Mouse (Mus musculus): ENCODE measurements around the gene Zfp37. TPM values are rescaled to one million over a fixed set of nuclear protein-coding genes. Genes with fewer than 3 reads are reported as not detected.

Gene Zfp37
- polyA plus RNA-seq, 1 experiment from 2014 or later: 8.7 TPM

- no peaks in the 10 kb centered on the region for H3K9me3 ChIP-seq (ENCODE audit: control insufficient read depth, low read length)
- no peak for ATAC-seq (ENCODE audit: insufficient number of reproducible peaks, insufficient read depth, low FRiP score, low read depth)
- H3K27ac ChIP-seq (replicated peaks in 1 of 2; ENCODE audit: control insufficient read depth in 1 of 2, insufficient read depth in 1 of 2, low read depth in 2 of 2, low read length in 2 of 2): no peak overlapping the region
- H3K4me1 ChIP-seq (ENCODE audit: control insufficient read depth in 2 of 2, insufficient read depth in 2 of 2, low read length in 2 of 2): no peaks in the 10 kb centered on the region
- no peak overlapping the region for H3K4me2 ChIP-seq (ENCODE audit: low read length)
- H3K27me3 ChIP-seq (ENCODE audit: control insufficient read depth, insufficient read depth, low read length): no peaks in the 10 kb centered on the region
- no peak overlapping the region for H3K4me3 ChIP-seq (ENCODE audit: control insufficient read depth in 1 of 2, insufficient read depth in 1 of 2, low read depth in 1 of 2, low read length in 2 of 2)
- H3K36me3 ChIP-seq (ENCODE audit: control insufficient read depth, insufficient read depth, low read length): no peaks in the 10 kb centered on the region
- 85% methylated on average over 4 of the region's 4 CpGs for WGBS
- H3K9ac ChIP-seq (ENCODE audit: low read length): no peak overlapping the region
These were observed 20.9 kb upstream of the Zfp37 start for GRCm38 (mm10) chr4:62251776-62252175.

- no peak overlapping the region for H3K4me3 ChIP-seq (ENCODE audit: control insufficient read depth in 1 of 2, insufficient read depth in 1 of 2, low read depth in 1 of 2, low read length in 2 of 2)
- no peak for ATAC-seq (ENCODE audit: insufficient number of reproducible peaks, insufficient read depth, low FRiP score, low read depth)
These were observed 20.2 kb upstream of the Zfp37 start for GRCm38 (mm10) chr4:62250896-62251544.

GRCm38 (mm10) chr4:62248328-62248727 lies 17.5 kb upstream of the Zfp37 start:
- no peaks in the 10 kb centered on the region for H3K27me3 ChIP-seq (ENCODE audit: control insufficient read depth, insufficient read depth, low read length)
- ATAC-seq (ENCODE audit: insufficient number of reproducible peaks, insufficient read depth, low FRiP score, low read depth): no peak
- no peak overlapping the region for H3K9ac ChIP-seq (ENCODE audit: low read length)
- H3K36me3 ChIP-seq (ENCODE audit: control insufficient read depth, insufficient read depth, low read length): no peaks in the 10 kb centered on the region
- H3K4me2 ChIP-seq (ENCODE audit: low read length): no peak overlapping the region
- H3K4me1 ChIP-seq (ENCODE audit: control insufficient read depth in 2 of 2, insufficient read depth in 2 of 2, low read length in 2 of 2): no peaks in the 10 kb centered on the region
- no peak overlapping the region for H3K27ac ChIP-seq (replicated peaks in 1 of 2; ENCODE audit: control insufficient read depth in 1 of 2, insufficient read depth in 1 of 2, low read depth in 2 of 2, low read length in 2 of 2)
- WGBS: 23% methylated on average over 4 of the region's 4 CpGs
- no peak overlapping the region for H3K4me3 ChIP-seq (ENCODE audit: control insufficient read depth in 1 of 2, insufficient read depth in 1 of 2, low read depth in 1 of 2, low read length in 2 of 2)
- no peaks in the 10 kb centered on the region for H3K9me3 ChIP-seq (ENCODE audit: control insufficient read depth, low read length)

More at GRCm38 (mm10) chr4:62250896-62251544, 20.2 kb upstream of the Zfp37 start:
- Histone ChIP-seq H3K27me3 (ENCODE audit: control insufficient read depth, insufficient read depth, low read length) (no peaks in the 10 kb centered on the region), H3K9ac (ENCODE audit: low read length) (no peak overlapping the region), H3K4me2 (ENCODE audit: low read length) (no peak overlapping the region), H3K27ac (replicated peaks in 1 of 2; ENCODE audit: control insufficient read depth in 1 of 2, insufficient read depth in 1 of 2, low read depth in 2 of 2, low read length in 2 of 2) (no peak overlapping the region), H3K4me1 (ENCODE audit: control insufficient read depth in 2 of 2, insufficient read depth in 2 of 2, low read length in 2 of 2) (no peaks in the 10 kb centered on the region), H3K9me3 (ENCODE audit: control insufficient read depth, low read length) (no peaks in the 10 kb centered on the region), H3K36me3 (ENCODE audit: control insufficient read depth, insufficient read depth, low read length) (no peaks in the 10 kb centered on the region)
- 35% methylated on average over 3 of the region's 3 CpGs for WGBS

GRCm38 (mm10) chr4:62240586-62240985 lies 9.7 kb upstream of the Zfp37 start:
- Histone ChIP-seq H3K36me3 (ENCODE audit: control insufficient read depth, insufficient read depth, low read length) (no peaks in the 10 kb centered on the region), H3K4me2 (ENCODE audit: low read length) (no peak overlapping the region), H3K4me3 (ENCODE audit: control insufficient read depth in 1 of 2, insufficient read depth in 1 of 2, low read depth in 1 of 2, low read length in 2 of 2) (no peak overlapping the region), H3K9me3 (ENCODE audit: control insufficient read depth, low read length) (no peaks in the 10 kb centered on the region), H3K9ac (ENCODE audit: low read length) (no peak overlapping the region), H3K27ac (replicated peaks in 1 of 2; ENCODE audit: control insufficient read depth in 1 of 2, insufficient read depth in 1 of 2, low read depth in 2 of 2, low read length in 2 of 2) (no peak overlapping the region), H3K4me1 (ENCODE audit: control insufficient read depth in 2 of 2, insufficient read depth in 2 of 2, low read length in 2 of 2) (no peaks in the 10 kb centered on the region), H3K27me3 (ENCODE audit: control insufficient read depth, insufficient read depth, low read length) (no peaks in the 10 kb centered on the region)
- 63% methylated on average over 6 of the region's 6 CpGs for WGBS
- no peak for ATAC-seq (ENCODE audit: insufficient number of reproducible peaks, insufficient read depth, low FRiP score, low read depth)

DNA sequence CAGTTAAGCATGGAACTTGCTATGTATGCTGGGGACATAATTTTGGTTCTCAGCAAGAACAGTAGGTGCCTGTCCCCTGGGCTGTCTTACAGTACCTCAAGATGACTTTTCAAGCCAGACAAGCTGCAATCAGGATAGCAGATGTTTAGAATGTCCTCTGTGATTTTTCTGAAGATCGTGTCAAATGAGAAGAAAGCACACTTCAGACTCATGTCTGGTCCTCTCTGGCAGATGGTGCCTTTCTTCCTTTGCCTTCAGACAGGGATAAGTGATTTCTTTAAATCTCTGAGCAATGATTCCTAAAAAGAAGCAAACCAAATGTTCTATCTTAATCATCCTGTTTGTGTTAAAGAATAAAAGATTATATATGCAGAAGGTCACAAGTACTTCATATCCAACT lies 694 bp downstream of the Zfp37 start:
- Histone ChIP-seq H3K9me3 (ENCODE audit: control insufficient read depth, low read length) (no peaks in the 10 kb centered on the region), H3K4me2 (ENCODE audit: low read length) (no peak overlapping the region), H3K27ac (replicated peaks in 1 of 2; ENCODE audit: control insufficient read depth in 1 of 2, insufficient read depth in 1 of 2, low read depth in 2 of 2, low read length in 2 of 2) (no peak overlapping the region), H3K36me3 (ENCODE audit: control insufficient read depth, insufficient read depth, low read length) (no peaks in the 10 kb centered on the region), H3K4me1 (ENCODE audit: control insufficient read depth in 2 of 2, insufficient read depth in 2 of 2, low read length in 2 of 2) (no peaks in the 10 kb centered on the region), H3K4me3 (ENCODE audit: control insufficient read depth in 1 of 2, insufficient read depth in 1 of 2, low read depth in 1 of 2, low read length in 2 of 2) (no peak overlapping the region), H3K27me3 (ENCODE audit: control insufficient read depth, insufficient read depth, low read length) (no peaks in the 10 kb centered on the region), H3K9ac (ENCODE audit: low read length) (no peak overlapping the region)
- 53% methylated on average over 1 of the region's 1 CpGs for WGBS
- no peak for ATAC-seq (ENCODE audit: insufficient number of reproducible peaks, insufficient read depth, low FRiP score, low read depth)

GRCm38 (mm10) chr4:62229448-62229847 lies 1.4 kb downstream of the Zfp37 start:
- no peaks in the 10 kb centered on the region for H3K27me3 ChIP-seq (ENCODE audit: control insufficient read depth, insufficient read depth, low read length)
- no peak overlapping the region for H3K27ac ChIP-seq (replicated peaks in 1 of 2; ENCODE audit: control insufficient read depth in 1 of 2, insufficient read depth in 1 of 2, low read depth in 2 of 2, low read length in 2 of 2)
- no peaks in the 10 kb centered on the region for H3K9me3 ChIP-seq (ENCODE audit: control insufficient read depth, low read length)
- H3K4me2 ChIP-seq (ENCODE audit: low read length): no peak overlapping the region
- H3K4me3 ChIP-seq (ENCODE audit: control insufficient read depth in 1 of 2, insufficient read depth in 1 of 2, low read depth in 1 of 2, low read length in 2 of 2): no peak overlapping the region
- no peaks in the 10 kb centered on the region for H3K36me3 ChIP-seq (ENCODE audit: control insufficient read depth, insufficient read depth, low read length)
- no peaks in the 10 kb centered on the region for H3K4me1 ChIP-seq (ENCODE audit: control insufficient read depth in 2 of 2, insufficient read depth in 2 of 2, low read length in 2 of 2)
- no peak overlapping the region for H3K9ac ChIP-seq (ENCODE audit: low read length)
- WGBS: 83% methylated on average over 7 of the region's 7 CpGs
- no peak for ATAC-seq (ENCODE audit: insufficient number of reproducible peaks, insufficient read depth, low FRiP score, low read depth)

- Histone ChIP-seq H3K27me3 (ENCODE audit: control insufficient read depth, insufficient read depth, low read length) (no peaks in the 10 kb centered on the region), H3K4me3 (ENCODE audit: control insufficient read depth in 1 of 2, insufficient read depth in 1 of 2, low read depth in 1 of 2, low read length in 2 of 2) (no peak overlapping the region), H3K9me3 (ENCODE audit: control insufficient read depth, low read length) (no peaks in the 10 kb centered on the region), H3K4me1 (ENCODE audit: control insufficient read depth in 2 of 2, insufficient read depth in 2 of 2, low read length in 2 of 2) (no peaks in the 10 kb centered on the region), H3K27ac (replicated peaks in 1 of 2; ENCODE audit: control insufficient read depth in 1 of 2, insufficient read depth in 1 of 2, low read depth in 2 of 2, low read length in 2 of 2) (no peak overlapping the region), H3K4me2 (ENCODE audit: low read length) (no peak overlapping the region), H3K36me3 (ENCODE audit: control insufficient read depth, insufficient read depth, low read length) (no peaks in the 10 kb centered on the region), H3K9ac (ENCODE audit: low read length) (no peak overlapping the region)
- 33% methylated on average over 10 of the region's 10 CpGs for WGBS
- ATAC-seq (ENCODE audit: insufficient number of reproducible peaks, insufficient read depth, low FRiP score, low read depth): no peak
These were observed 2.5 kb downstream of the Zfp37 start for GRCm38 (mm10) chr4:62228391-62228790.

DNA sequence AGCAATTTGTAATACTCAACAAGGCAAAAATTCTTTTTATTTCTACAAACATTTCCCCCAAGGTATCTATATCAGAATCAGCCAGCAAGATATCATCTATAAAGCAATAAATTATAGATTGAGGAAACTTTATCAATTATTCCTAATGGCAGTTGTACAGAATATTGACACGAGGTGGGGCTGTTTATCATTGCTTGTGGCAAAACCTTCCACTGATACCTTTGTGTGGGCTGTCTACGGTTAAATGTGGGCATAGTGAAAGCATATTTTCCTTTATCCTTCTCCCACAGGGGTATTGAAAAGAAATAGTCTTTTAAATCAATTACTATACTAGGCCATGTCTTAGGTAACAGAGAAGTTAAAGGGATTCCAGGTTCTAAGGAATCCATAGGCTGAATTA lies 17.4 kb downstream of the Zfp37 start:
- Histone ChIP-seq H3K4me1 (ENCODE audit: control insufficient read depth in 2 of 2, insufficient read depth in 2 of 2, low read length in 2 of 2) (no peaks in the 10 kb centered on the region), H3K4me3 (ENCODE audit: control insufficient read depth in 1 of 2, insufficient read depth in 1 of 2, low read depth in 1 of 2, low read length in 2 of 2) (no peak overlapping the region), H3K9ac (ENCODE audit: low read length) (no peak overlapping the region), H3K27me3 (ENCODE audit: control insufficient read depth, insufficient read depth, low read length) (no peaks in the 10 kb centered on the region), H3K36me3 (ENCODE audit: control insufficient read depth, insufficient read depth, low read length) (no peaks in the 10 kb centered on the region), H3K27ac (replicated peaks in 1 of 2; ENCODE audit: control insufficient read depth in 1 of 2, insufficient read depth in 1 of 2, low read depth in 2 of 2, low read length in 2 of 2) (no peak overlapping the region), H3K4me2 (ENCODE audit: low read length) (no peak overlapping the region), H3K9me3 (ENCODE audit: control insufficient read depth, low read length) (no peaks in the 10 kb centered on the region)
- 64% methylated on average over 2 of the region's 2 CpGs for WGBS
- no peak for ATAC-seq (ENCODE audit: insufficient number of reproducible peaks, insufficient read depth, low FRiP score, low read depth)
